Mouse (Mus musculus) CH12.LX (cell line): ENCODE results near the gene Shisa2. TPM values are rescaled to one million over a fixed set of nuclear protein-coding genes. Genes with fewer than 3 reads are reported as not detected.

Experiments used
- DNase-seq: peaks from one replicate; pipeline ENCODE4 v3.0.0-alpha.2; 2013; ENCODE audit errors: extremely low read depth
- H3K27ac ChIP-seq: 2 replicates; pipeline ENCODE4 v1.5.1; 2012; ENCODE audit warnings: low read depth, mild to moderate bottlenecking, control low read depth, moderate library complexity; ENCODE audit not compliant: insufficient read depth
- H3K27me3 ChIP-seq: replicated peaks from 2 replicates; pipeline ENCODE3; 2012; ENCODE audit warnings: inconsistent platforms
- H3K36me3 ChIP-seq, 2 experiments: replicated peaks in 1 of 2; 2 replicates each; pipeline versions ENCODE3 to v1.6.1; 2012; ENCODE audit warnings: inconsistent platforms in 1 of 2, low read length in 1 of 2, mild to moderate bottlenecking in 1 of 2, mixed read lengths in 1 of 2, moderate library complexity in 1 of 2; ENCODE audit not compliant: control insufficient read depth in 1 of 2, insufficient read depth in 1 of 2
- H3K4me1 ChIP-seq, 2 experiments: 2 replicates each; pipeline ENCODE4 v1.6.1; 2012; ENCODE audit warnings: inconsistent platforms in 1 of 2, moderate library complexity in 1 of 2; ENCODE audit not compliant: insufficient read depth in 2 of 2, control insufficient read depth in 1 of 2
- H3K4me2 ChIP-seq: 2 replicates; pipeline ENCODE4 v1.6.1; 2012; ENCODE audit warnings: low read depth, mild to moderate bottlenecking, control low read depth; ENCODE audit not compliant: poor library complexity, insufficient read depth, severe bottlenecking
- H3K4me3 ChIP-seq, 3 experiments: fragments of 150-350 bp in 1 of 3; sonication (generic) in 1 of 3; replicated peaks in 1 of 3; 2 replicates each; pipeline versions ENCODE3 to v1.5.1; 2011 to 2012; ENCODE audit warnings: low read depth in 2 of 3, low read length in 2 of 3, mild to moderate bottlenecking in 2 of 3, moderate library complexity in 2 of 3, control low read depth in 1 of 3, improper control_type of control experiment in 1 of 3, inconsistent platforms in 1 of 3, mixed read lengths in 1 of 3; ENCODE audit not compliant: poor library complexity in 1 of 3
- H3K79me2 ChIP-seq: replicated peaks from 2 replicates; pipeline ENCODE4 v1.6.1; 2012; ENCODE audit warnings: mild to moderate bottlenecking, moderate library complexity; ENCODE audit not compliant: control insufficient read depth, poor library complexity, insufficient read depth, severe bottlenecking; ENCODE audit errors: extremely low read depth
- H3K9ac ChIP-seq: 2 replicates; pipeline ENCODE4 v1.6.1; 2012; ENCODE audit warnings: low read depth, mild to moderate bottlenecking, control low read depth, moderate library complexity; ENCODE audit not compliant: insufficient read depth
- H3K9me3 ChIP-seq: replicated peaks from 2 replicates; pipeline ENCODE3; 2012; ENCODE audit warnings: low read length, inconsistent platforms, mixed read lengths
- CHD1 ChIP-seq: IDR thresholded peaks from 2 replicates; pipeline ENCODE4 v1.6.1; 2012; ENCODE audit warnings: low read depth, low read length, improper control_type of control experiment, inconsistent platforms
- ELF1 ChIP-seq: IDR thresholded peaks from 2 replicates; pipeline ENCODE4 v1.6.1; 2014; ENCODE audit warnings: low read depth, mild to moderate bottlenecking, inconsistent platforms, low read length, improper control_type of control experiment
- HCFC1 ChIP-seq: IDR thresholded peaks from 2 replicates; pipeline ENCODE4 v1.6.1; 2012; ENCODE audit warnings: low read depth, mild to moderate bottlenecking, inconsistent platforms, low read length, improper control_type of control experiment
- IRF4 ChIP-seq: IDR thresholded peaks from 2 replicates; pipeline ENCODE4 v1.6.1; 2014; ENCODE audit warnings: low read depth, mild to moderate bottlenecking, inconsistent platforms, low read length, improper control_type of control experiment
- JUND ChIP-seq: conservative IDR thresholded peaks from 2 replicates; pipeline ENCODE4 v1.6.1; 2011; ENCODE audit warnings: low read depth, low read length, improper control_type of control experiment
- MAFK ChIP-seq: IDR thresholded peaks from 2 replicates; pipeline ENCODE4 v1.6.1; 2011; ENCODE audit warnings: low read length, improper control_type of control experiment; ENCODE audit not compliant: insufficient replicate concordance
- MAX ChIP-seq: IDR thresholded peaks from 2 replicates; pipeline ENCODE4 v1.6.1; 2011; ENCODE audit warnings: low read length, improper control_type of control experiment
- MAZ ChIP-seq: IDR thresholded peaks from 2 replicates; pipeline ENCODE4 v1.6.1; 2012; ENCODE audit warnings: low read depth, mild to moderate bottlenecking, inconsistent platforms, low read length, improper control_type of control experiment, moderate library complexity
- MYC ChIP-seq: IDR thresholded peaks from 2 replicates; pipeline ENCODE4 v1.6.1; 2011; ENCODE audit warnings: low read depth, mild to moderate bottlenecking, improper control_type of control experiment, low read length
- POLR2A ChIP-seq: IDR thresholded peaks from 2 replicates; pipeline ENCODE4 v1.6.1; 2011; ENCODE audit warnings: low read depth, mild to moderate bottlenecking, improper control_type of control experiment, low read length
- POLR2AphosphoS2 ChIP-seq: IDR thresholded peaks from 2 replicates; pipeline ENCODE4 v1.6.1; 2011; ENCODE audit warnings: low read depth, low read length, improper control_type of control experiment
- RAD21 ChIP-seq: IDR thresholded peaks from 2 replicates; pipeline ENCODE4 v1.6.1; 2011; ENCODE audit warnings: low read depth, mild to moderate bottlenecking, low read length, improper control_type of control experiment, moderate library complexity
- SIN3A ChIP-seq: IDR thresholded peaks from 2 replicates; pipeline ENCODE4 v1.6.1; 2012; ENCODE audit warnings: low read length, improper control_type of control experiment, inconsistent platforms
- TBP ChIP-seq: conservative IDR thresholded peaks from 2 replicates; pipeline ENCODE4 v1.6.1; 2011; ENCODE audit warnings: low read depth, low read length, improper control_type of control experiment
- USF1 ChIP-seq: IDR thresholded peaks from 2 replicates; pipeline ENCODE4 v1.6.1; 2014; ENCODE audit warnings: low read depth, mild to moderate bottlenecking, inconsistent platforms, low read length, improper control_type of control experiment
- USF2 ChIP-seq: conservative IDR thresholded peaks from 2 replicates; pipeline ENCODE4 v1.6.1; 2011; ENCODE audit warnings: low read depth, low read length, improper control_type of control experiment
- ZC3H11A ChIP-seq: IDR thresholded peaks from 2 replicates; pipeline ENCODE4 v1.6.1; 2012; ENCODE audit warnings: low read depth, mild to moderate bottlenecking, inconsistent platforms, low read length, improper control_type of control experiment
- ZKSCAN1 ChIP-seq: IDR thresholded peaks from 2 replicates; pipeline ENCODE4 v1.6.1; 2012; ENCODE audit warnings: low read depth, inconsistent platforms, low read length, improper control_type of control experiment, borderline replicate concordance
- ZMIZ1 ChIP-seq: IDR thresholded peaks from 2 replicates; pipeline ENCODE4 v1.6.1; 2012; ENCODE audit warnings: low read depth, mild to moderate bottlenecking, inconsistent platforms, low read length, improper control_type of control experiment
- dilution Hi-C: fragments of 300-500 bp; cut with MboI; formaldehyde crosslinking; loops from 2 replicates; pipeline ENCODE4 v1.14.3; 2020; ENCODE audit warnings: low sequenced_read_pairs; ENCODE audit not compliant: extremely low pct_unique_long_range_greater_than_20kb, extremely low pct_ligation_motif_present
- in situ Hi-C: fragments of 300-500 bp; cut with MboI; formaldehyde crosslinking; loops from 3 replicates; pipeline ENCODE4 v1.14.3; 2019; ENCODE audit warnings: low sequenced_read_pairs, low pct_ligation_motif_present, low pct_unique_long_range_greater_than_20kb, mixed read lengths
- polyA plus RNA-seq: library from polyadenylated mRNA; unstranded; fragments of >175 nt; gene quantifications from 2 replicates; pipeline ENCODE4 v1.2.1, GENCODE M21; 2012; ENCODE audit warnings: low read depth; ENCODE audit not compliant: insufficient read length
- total RNA-seq, 2 experiments: library from RNA; depleted of rRNA; stranded (reverse); fragments of 300-350 nt in 1 of 2; fragments of >200 nt in 1 of 2; gene quantifications; 2 replicates each; pipeline ENCODE4 v1.2.3; 2012 to 2014

The Shisa2 gene
- total and polyA plus RNA-seq, 3 experiments: 0.08 to 0.36 (median 0.21) TPM

- TF ChIP-seq HCFC1: no peak
These were observed 16.7 kb downstream of the Shisa2 start (continued) for GRCm38 (mm10) chr14:59641856-59642255.

- H3K9ac ChIP-seq: no peak overlapping the region
- no peaks in the 10 kb centered on the region for H3K36me3 ChIP-seq
- H3K79me2 ChIP-seq: no peaks in the 10 kb centered on the region
- H3K27me3 ChIP-seq: no peaks in the 10 kb centered on the region
- dilution Hi-C loops: no loop called here
- H3K9me3 ChIP-seq: no peaks in the 10 kb centered on the region
- no peak overlapping the region for H3K4me2 ChIP-seq
- H3K4me3 ChIP-seq: no peak overlapping the region
- DNase-seq: peak; percentile 25
- no peak overlapping the region for H3K27ac ChIP-seq
- in situ Hi-C loops: no loop called here
- TF ChIP-seq MAX: peak; percentile 66; the same call in 1 of the 2 replicates
- TF ChIP-seq MYC: no peak
- H3K4me1 ChIP-seq: peaks cover 12 to 14% of the 10 kb centered on the region in 2 experiments; a peak in 3 of 4 replicates
These were observed 18.5 kb downstream of the Shisa2 start for GRCm38 (mm10) chr14:59643582-59643981.

- Histone ChIP-seq H3K4me3 (no peak overlapping the region), H3K9me3 (no peaks in the 10 kb centered on the region), H3K79me2 (no peaks in the 10 kb centered on the region), H3K36me3 (no peaks in the 10 kb centered on the region), H3K27ac (no peak overlapping the region), H3K27me3 (no peaks in the 10 kb centered on the region), H3K4me1 (peaks cover 12 to 14% of the 10 kb centered on the region in 2 experiments; a peak in 3 of 4 replicates), H3K9ac (no peak overlapping the region), H3K4me2 (no peak overlapping the region)
- no peak for TF ChIP-seq USF2
- TF ChIP-seq ZKSCAN1: no peak
- TF ChIP-seq ELF1: no peak
- TF ChIP-seq USF1: no peak
- no peak for TF ChIP-seq CHD1
- TF ChIP-seq RAD21: no peak
- TF ChIP-seq POLR2AphosphoS2: no peak
- TF ChIP-seq ZMIZ1: no peak
- no peak for TF ChIP-seq JUND
- dilution Hi-C loops (no loop called here), in situ Hi-C loops (no loop called here)
- DNase-seq: no peak
These were observed 19.1 kb downstream of the Shisa2 start for GRCm38 (mm10) chr14:59644166-59644565.

- Histone ChIP-seq H3K4me3 (no peak overlapping the region), H3K9ac (no peak overlapping the region), H3K4me1 (peaks cover 12 to 14% of the 10 kb centered on the region in 2 experiments; a peak in 3 of 4 replicates), H3K9me3 (no peaks in the 10 kb centered on the region), H3K4me2 (no peak overlapping the region), H3K79me2 (no peaks in the 10 kb centered on the region), H3K27ac (no peak overlapping the region), H3K27me3 (no peaks in the 10 kb centered on the region), H3K36me3 (no peaks in the 10 kb centered on the region)
- dilution Hi-C loops: no loop called here
- DNase-seq: no peak
- in situ Hi-C loops: no loop called here
- TF ChIP-seq MAZ: no peak
- TF ChIP-seq POLR2A: no peak
- no peak for TF ChIP-seq TBP
- no peak for TF ChIP-seq CHD1
- TF ChIP-seq MAFK: no peak
- TF ChIP-seq IRF4: no peak
- no peak for TF ChIP-seq ZC3H11A
- TF ChIP-seq SIN3A: no peak
These were observed 19.8 kb downstream of the Shisa2 start for GRCm38 (mm10) chr14:59644896-59645295.
